Mouse (Mus musculus) limb, embryonic 10.5 days (tissue): Measurements from ENCODE around the gene Cand2. TPM values are rescaled to one million over a fixed set of nuclear protein-coding genes. Genes with fewer than 3 reads are reported as not detected.

Experiments
- DNase-seq: peaks from one replicate; pipeline ENCODE4 v3.0.0-alpha.2; 2017; ENCODE audit warnings: low spot score
- H3K27ac ChIP-seq: fragments of 300-500 bp; sonication (generic); 2 replicates; pipeline ENCODE4 v1.5.1; 2016; ENCODE audit warnings: mild to moderate bottlenecking
- H3K27me3 ChIP-seq: fragments of 300-500 bp; sonication (generic); 2 replicates; pipeline ENCODE4 v1.6.1; 2016; ENCODE audit warnings: low read depth, mild to moderate bottlenecking; ENCODE audit not compliant: poor library complexity, severe bottlenecking
- H3K36me3 ChIP-seq: fragments of 300-500 bp; sonication (generic); 2 replicates; pipeline ENCODE4 v1.6.1; 2016; ENCODE audit warnings: mild to moderate bottlenecking, moderate library complexity
- H3K4me1 ChIP-seq: fragments of 300-500 bp; sonication (generic); 2 replicates; pipeline ENCODE4 v1.6.1; 2016
- H3K4me3 ChIP-seq: fragments of 300-500 bp; sonication (generic); 2 replicates; pipeline ENCODE4 v1.5.1; 2016; ENCODE audit warnings: mild to moderate bottlenecking, moderate library complexity
- H3K9me3 ChIP-seq: fragments of 300-500 bp; sonication (generic); replicated peaks from 2 replicates; pipeline ENCODE4 v1.6.1; 2016; ENCODE audit warnings: mild to moderate bottlenecking
- WGBS: fragments of 180-500 bp; shearing (Covaris S2); methylation state at CpG from one replicate; pipeline ENCODE4 v1.1.7; 2016; 5-methylcytosine and 5-hydroxymethylcytosine counted together
- polyA plus RNA-seq: library from polyadenylated mRNA; unstranded; fragments of >200 nt; fragmentation: Nextera tagmentation; extraction: Ambion mirVana; gene quantifications from 2 replicates; pipeline ENCODE4 v1.2.1, GENCODE M21; 2016

The Cand2 gene
- polyA plus RNA-seq, 1 experiment from 2014 or later, result 88.1 TPM

DNA sequence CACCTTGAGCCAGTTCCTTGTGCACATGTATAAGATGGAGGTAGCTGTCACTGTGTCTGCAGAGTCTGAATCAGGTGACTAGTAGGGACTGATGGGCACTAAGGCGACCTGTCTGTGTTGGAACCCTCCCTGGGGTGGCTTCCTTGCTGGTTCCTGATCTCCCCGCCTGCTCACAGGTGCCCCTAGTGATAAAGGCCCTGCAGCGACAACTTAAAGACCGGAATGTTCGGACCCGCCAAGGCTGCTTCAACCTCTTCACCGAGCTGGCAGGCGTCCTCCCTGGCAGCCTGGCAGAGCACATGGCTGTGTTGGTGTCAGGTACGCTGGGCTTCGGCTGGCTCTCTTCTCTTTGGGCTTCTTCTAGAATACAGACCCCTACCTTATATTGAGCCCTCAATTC, 16.7 kb downstream of the Cand2 start:
- no peaks in the 10 kb centered on the region for H3K4me1 ChIP-seq
- H3K9me3 ChIP-seq, result no peaks in the 10 kb centered on the region
- H3K27me3 ChIP-seq, result no peaks in the 10 kb centered on the region
- no peak overlapping the region for H3K4me3 ChIP-seq
- peaks cover 100% of the 10 kb centered on the region for H3K36me3 ChIP-seq
- H3K27ac ChIP-seq, result no peak overlapping the region
- DNase-seq, result no peak
- WGBS, result 88% methylated on average over 10 of the region's 10 CpGs

GRCm38 (mm10) chr6:115791842-115792686, 17.7 kb downstream of the Cand2 start:
- H3K9me3 ChIP-seq, result no peaks in the 10 kb centered on the region
- H3K27ac ChIP-seq, result no peak overlapping the region
- H3K27me3 ChIP-seq, result no peaks in the 10 kb centered on the region
- WGBS, result 91% methylated on average over 34 of the region's 34 CpGs
- no peaks in the 10 kb centered on the region for H3K4me1 ChIP-seq
- peaks cover 100% of the 10 kb centered on the region for H3K36me3 ChIP-seq
- H3K4me3 ChIP-seq, result no peak overlapping the region
- DNase-seq, result no peak

- peaks cover 100% of the 10 kb centered on the region for H3K36me3 ChIP-seq
- WGBS, result 92% methylated on average over 21 of the region's 21 CpGs
These were observed 18.4 kb downstream of the Cand2 start for GRCm38 (mm10) chr6:115792691-115793215.

GRCm38 (mm10) chr6:115801811-115802210, 27.5 kb downstream of the Cand2 start:
- no peak for DNase-seq
- Histone ChIP-seq H3K4me3 (no peak overlapping the region), H3K27ac (no peak overlapping the region), H3K27me3 (no peaks in the 10 kb centered on the region), H3K9me3 (no peaks in the 10 kb centered on the region), H3K36me3 (peaks cover 100% of the 10 kb centered on the region), H3K4me1 (peaks cover 10% of the 10 kb centered on the region)
- WGBS, result 95% methylated on average over 3 of the region's 3 CpGs

More at GRCm38 (mm10) chr6:115792691-115793215, 18.4 kb downstream of the Cand2 start:
- DNase-seq, result no peak
- Histone ChIP-seq H3K27ac (no peak overlapping the region), H3K27me3 (no peaks in the 10 kb centered on the region), H3K4me1 (no peaks in the 10 kb centered on the region), H3K9me3 (no peaks in the 10 kb centered on the region), H3K4me3 (no peak overlapping the region)

GRCm38 (mm10) chr6:115803541-115804382, 29.4 kb downstream of the Cand2 start:
- H3K27ac ChIP-seq, result no peak overlapping the region
- peaks cover 16% of the 10 kb centered on the region for H3K4me1 ChIP-seq
- WGBS, result 53% methylated on average over 16 of the region's 16 CpGs
- DNase-seq, result peak; percentile 71
- H3K9me3 ChIP-seq, result no peaks in the 10 kb centered on the region
- H3K27me3 ChIP-seq, result no peaks in the 10 kb centered on the region
- peaks cover 91% of the 10 kb centered on the region for H3K36me3 ChIP-seq
- H3K4me3 ChIP-seq, result no peak overlapping the region

DNA sequence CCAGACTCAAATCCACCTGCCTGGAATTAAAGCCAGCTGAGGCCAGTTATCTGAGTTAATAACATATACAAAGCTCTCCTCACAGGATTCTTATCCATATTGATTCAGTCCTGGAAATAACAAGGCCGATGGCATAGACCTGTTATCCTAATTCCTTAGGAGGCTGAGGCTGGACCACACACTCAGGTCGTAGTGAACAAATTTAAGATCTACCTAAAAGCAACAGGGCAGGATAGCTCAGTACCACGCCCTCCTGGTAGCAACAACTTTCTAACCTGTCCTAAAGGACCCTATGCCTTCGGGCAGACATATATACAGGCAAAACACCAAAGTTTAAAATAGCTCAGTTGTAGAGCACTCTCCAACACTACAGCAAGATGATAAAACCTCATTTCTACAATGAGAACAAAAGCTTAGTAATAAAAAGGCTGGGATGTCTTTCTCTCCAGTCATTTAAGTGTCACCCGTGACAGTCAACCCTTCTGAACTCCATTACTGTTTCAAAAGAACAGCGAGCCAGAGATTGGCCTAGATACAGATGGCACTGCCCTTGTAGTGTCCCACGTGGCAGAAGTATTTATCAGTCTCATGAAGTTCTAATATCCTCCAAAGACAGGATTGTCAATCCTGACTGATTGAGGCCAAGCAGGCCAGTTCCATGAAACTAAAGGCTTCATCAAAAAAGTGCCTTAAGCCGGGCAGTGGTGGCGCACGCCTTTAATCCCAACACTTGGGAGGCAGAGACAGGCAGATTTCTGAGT, 30.3 kb downstream of the Cand2 start:
- no peak for DNase-seq
- H3K4me1 ChIP-seq, result peaks cover 16% of the 10 kb centered on the region
- no peak overlapping the region for H3K27ac ChIP-seq
- no peaks in the 10 kb centered on the region for H3K27me3 ChIP-seq
- H3K4me3 ChIP-seq, result no peak overlapping the region
- 72% methylated on average over 10 of the region's 10 CpGs for WGBS
- H3K9me3 ChIP-seq, result no peaks in the 10 kb centered on the region
- H3K36me3 ChIP-seq, result peaks cover 82% of the 10 kb centered on the region

DNA sequence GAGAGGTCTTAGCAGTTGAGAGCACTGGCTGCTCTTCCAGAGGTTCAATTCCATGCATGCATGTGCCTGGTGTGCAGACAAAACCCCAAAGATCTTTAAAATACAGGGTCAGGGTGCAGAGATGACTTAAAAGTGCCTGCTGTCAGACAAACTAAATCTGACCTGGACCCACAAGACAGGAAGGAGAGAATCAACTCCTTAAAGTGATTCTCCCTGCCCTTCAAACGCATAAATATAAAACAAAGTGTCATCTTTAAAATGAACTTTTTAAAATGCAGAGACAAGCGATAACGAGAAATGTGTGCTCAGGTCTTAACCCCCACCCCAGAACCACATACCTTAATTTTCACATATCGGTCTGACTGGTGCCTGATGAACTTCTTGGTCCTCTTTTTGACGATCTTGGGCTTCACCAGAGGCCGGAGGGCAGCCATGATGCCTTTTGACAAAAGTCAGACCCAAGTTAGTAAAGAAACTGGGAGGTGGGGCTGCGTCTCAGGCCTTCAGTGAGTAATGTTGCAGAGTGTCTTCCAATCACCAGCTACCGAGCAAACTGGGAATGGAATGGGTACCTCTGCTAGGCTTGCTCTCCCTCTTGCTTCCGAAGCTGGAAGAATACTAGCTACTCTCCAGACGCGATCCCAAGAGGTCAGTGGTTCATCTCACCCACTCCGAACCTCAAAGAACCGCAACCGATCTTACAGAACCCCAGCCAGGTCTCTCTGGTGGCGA, 33.3 kb downstream of the Cand2 start:
- Histone ChIP-seq H3K27me3 (no peaks in the 10 kb centered on the region), H3K9me3 (no peaks in the 10 kb centered on the region), H3K27ac (peak overlapping the region; percentile 98), H3K4me3 (peak overlapping the region; percentile 99), H3K4me1 (peaks cover 16% of the 10 kb centered on the region), H3K36me3 (peaks cover 52% of the 10 kb centered on the region)
- no peak for DNase-seq
- 5% methylated on average over 15 of the region's 15 CpGs for WGBS

- Histone ChIP-seq H3K4me3 (peak overlapping the region; percentile 99), H3K36me3 (peaks cover 47% of the 10 kb centered on the region), H3K27ac (peak overlapping the region; percentile 98), H3K9me3 (no peaks in the 10 kb centered on the region), H3K27me3 (no peaks in the 10 kb centered on the region), H3K4me1 (peaks cover 16% of the 10 kb centered on the region)
- DNase-seq, result no peak
- under 1% methylated on average over 22 of the region's 22 CpGs for WGBS
These were observed 33.8 kb downstream of the Cand2 start for GRCm38 (mm10) chr6:115808196-115808487.

DNA sequence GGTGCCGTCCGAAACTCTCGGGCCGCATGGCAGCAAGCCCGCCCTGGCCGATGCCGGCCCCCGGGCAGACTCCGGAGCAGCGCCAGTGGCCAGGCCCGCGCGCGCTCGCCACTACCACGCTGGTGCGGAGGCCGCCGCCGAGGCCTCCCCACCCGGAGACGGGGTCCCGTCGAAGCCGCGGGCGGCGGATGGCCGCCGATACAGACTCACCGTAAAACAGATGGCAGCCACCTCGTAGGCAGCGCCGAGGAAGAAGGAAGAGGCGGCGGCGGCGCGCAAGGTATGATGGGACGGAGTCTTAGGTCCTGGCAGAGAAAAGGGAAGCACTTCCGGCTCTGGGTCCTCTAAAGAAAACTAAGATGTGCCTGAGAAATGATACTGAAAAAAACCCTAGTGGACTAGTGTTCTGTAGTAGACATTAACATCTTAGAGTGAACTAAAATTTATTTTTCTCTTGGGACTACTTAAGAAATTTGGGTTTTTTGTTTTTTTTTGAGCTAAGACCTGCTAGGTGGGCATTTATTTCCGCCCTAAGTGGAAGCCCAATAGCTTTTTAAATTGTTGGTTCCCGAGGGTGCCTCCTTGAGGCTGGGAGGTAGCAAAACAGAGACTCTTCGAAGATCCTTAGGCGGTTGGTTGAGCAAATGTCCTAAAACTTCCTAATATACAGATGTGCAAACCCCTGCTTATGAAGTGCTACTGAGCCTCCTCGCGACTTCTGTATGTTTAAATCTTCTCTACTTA, 34.3 kb downstream of the Cand2 start, which contains the start of gene Rpl32:
Gene Rpl32, minus strand, starts transcription at position 260 of the 744 bp plus-strand sequence.
- peaks cover 42% of the 10 kb centered on the region for H3K36me3 ChIP-seq
- H3K9me3 ChIP-seq, result no peaks in the 10 kb centered on the region
- peak within 1 kb of the TSS; percentile 99 for H3K4me3 ChIP-seq
- H3K27ac ChIP-seq, result peak within 1 kb of the TSS; percentile 98
- H3K4me1 ChIP-seq, result peaks cover 16% of the 10 kb centered on the region
- under 1% methylated on average over 47 of the region's 47 CpGs for WGBS
- no peaks in the 10 kb centered on the region for H3K27me3 ChIP-seq
- peak; percentile 89 for DNase-seq

DNA sequence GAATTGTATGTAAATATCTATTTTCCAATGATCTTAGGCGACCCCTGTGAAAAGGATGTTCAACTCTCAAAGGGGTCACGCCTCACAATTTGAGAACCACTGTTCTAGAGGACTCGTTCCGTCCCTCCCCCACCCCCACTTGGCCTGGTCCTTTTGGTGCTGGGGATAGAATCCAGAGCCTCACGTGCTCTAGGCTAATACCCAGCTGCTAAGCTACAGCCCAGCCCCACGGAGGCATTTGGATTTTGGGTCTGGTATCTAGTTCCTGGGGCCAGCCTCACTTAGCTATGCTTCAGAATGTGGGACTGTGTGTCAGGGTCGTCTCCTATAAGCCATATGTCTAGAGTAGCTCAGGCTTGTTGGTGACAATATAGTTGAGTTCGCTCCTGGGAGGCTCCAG, 37.3 kb downstream of the Cand2 start:
- WGBS, result 74% methylated on average over 8 of the region's 8 CpGs
- H3K9me3 ChIP-seq, result no peaks in the 10 kb centered on the region

DNA sequence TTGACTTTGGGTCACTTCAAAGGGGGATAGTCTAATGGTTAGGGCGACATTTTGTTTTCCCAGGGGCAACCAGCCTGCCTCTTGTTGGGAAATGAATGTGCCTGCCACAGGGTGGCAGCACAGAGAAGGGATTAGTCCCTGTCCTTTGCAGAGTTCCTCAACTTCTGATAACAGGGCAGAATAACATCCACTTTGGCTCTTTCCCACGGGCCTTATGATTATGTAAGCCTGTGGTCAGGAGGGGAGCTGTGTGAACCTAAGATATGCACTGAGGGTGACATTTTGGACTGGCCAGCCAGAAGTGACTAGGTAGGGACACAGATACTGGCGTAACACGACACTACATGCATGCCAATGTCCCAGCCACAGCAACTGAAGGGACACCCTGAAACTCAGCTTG, 39.8 kb downstream of the Cand2 start:
- Histone ChIP-seq H3K9me3 (no peaks in the 10 kb centered on the region), H3K4me3 (no peak overlapping the region), H3K27ac (no peak overlapping the region), H3K27me3 (no peaks in the 10 kb centered on the region), H3K4me1 (peaks cover 10% of the 10 kb centered on the region), H3K36me3 (no peaks in the 10 kb centered on the region)
- no peak for DNase-seq
- WGBS, result 35% methylated on average over 4 of the region's 4 CpGs

More for the DNA sequence above, 37.3 kb downstream of the Cand2 start:
- H3K36me3 ChIP-seq, result peaks cover 13% of the 10 kb centered on the region
- no peaks in the 10 kb centered on the region for H3K27me3 ChIP-seq
- H3K4me3 ChIP-seq, result no peak overlapping the region
- no peak for DNase-seq
- no peak overlapping the region for H3K27ac ChIP-seq
- H3K4me1 ChIP-seq, result peaks cover 18% of the 10 kb centered on the region
